In genomic region chr11:61851195-61851594, GRCm38 (mm10) we compare ENCODE assay signal across 16 mouse cellular contexts. TPM values are rescaled to one million over a fixed set of nuclear protein-coding genes. Genes with fewer than 3 reads are reported as not detected.
DNase-seq lines count a peak whose midpoint lies in the region; ATAC-seq and TF ChIP-seq lines count a peak whose summit lies in the region.
"Had no signal": no experiment of that assay in that cellular context is flagged by ENCODE, and none has a peak within 500 bp of the region (broad histone marks: within the 10 kb centered on the region; RNA-seq: fewer than 3 reads in every experiment).

No protein-coding gene starts in this region.

- peak; percentile 19; the same call in 1 of the 2 replicates for TF ChIP-seq CTCF in heart, adult 2 months (IDR thresholded peaks at IDR 0.05)
- TF ChIP-seq CTCF in liver, postnatal 0 days (IDR thresholded peaks at IDR 0.05; ENCODE audit: low read depth), result 0 out of 2 replicates have a peak, but pooled peaks have one; percentile 4
- peak in 2 of 3 experiments; percentile 20 to 33; a peak in 2 of 6 replicates for TF ChIP-seq CTCF in MEL (IDR thresholded peaks at IDR 0.05 in 2 of 3, conservative IDR thresholded peaks at IDR 0.05 in 1 of 3; ENCODE audit: control insufficient read depth in 1 of 3, insufficient read depth in 1 of 3, low read depth in 2 of 3, low read length in 3 of 3, poor library complexity in 1 of 3, severe bottlenecking in 1 of 3)

- TF ChIP-seq RAD21 in MEL (IDR thresholded peaks at IDR 0.05; ENCODE audit: low read depth, low read length), result peak; percentile 21

- no peak overlapping the region for H3K4me3 ChIP-seq in heart, adult 2 months
- H3K4me3 ChIP-seq in heart, embryonic 10.5 days, result no peak overlapping the region
- no peak overlapping the region for H3K4me3 ChIP-seq in liver, postnatal 0 days (ENCODE audit: low read depth, low read length)
- H3K4me3 ChIP-seq in MEL (ENCODE audit: control insufficient read depth in 1 of 2, insufficient read depth in 1 of 2, low read depth in 2 of 2, low read length in 2 of 2), result no peak overlapping the region
- H3K4me3 ChIP-seq: embryonic facial prominence, embryonic 15.5 days; hindbrain, embryonic 13.5 days; left cerebral cortex, adult 2 months; stomach, embryonic 15.5 days had no signal

- intact Hi-C loops in heart, adult 2 months (cut with DNase I), result no loop called here

- no peak overlapping the region for H3K27ac ChIP-seq in heart, adult 2 months
- no peak overlapping the region for H3K27ac ChIP-seq in heart, embryonic 10.5 days
- H3K27ac ChIP-seq in liver, postnatal 0 days (ENCODE audit: low read depth), result no peak overlapping the region
- H3K27ac ChIP-seq in MEL (ENCODE audit: control insufficient read depth, low read depth, low read length), result no peak overlapping the region
- H3K27ac ChIP-seq: embryonic facial prominence, embryonic 15.5 days; hindbrain, embryonic 13.5 days; left cerebral cortex, adult 2 months; macrophage; stomach, embryonic 15.5 days had no signal

- no peak for TF ChIP-seq EP300 in heart, adult 2 months (IDR thresholded peaks at IDR 0.05; ENCODE audit: insufficient read depth, low read depth, low read length)
- no peak for TF ChIP-seq EP300 in liver, postnatal 0 days (IDR thresholded peaks at IDR 0.05; ENCODE audit: low read depth)
- peak; percentile 59 to 63; a peak in 1 of 4 replicates for TF ChIP-seq EP300 in MEL (IDR thresholded peaks at IDR 0.05; ENCODE audit: low read depth in 1 of 2, low read length in 2 of 2)

- DNase-seq in heart, adult 2 months, result no peak
- DNase-seq in heart, embryonic 10.5 days (ENCODE audit: low spot score), result no peak
- DNase-seq in liver, postnatal 0 days, result no peak
- DNase-seq in liver (no peak), MEL (ENCODE audit: low read depth, low spot score) (peak; percentile 60)
- peak; percentile 22 to 31 for DNase-seq in thymus, postnatal 36 days
- DNase-seq in yolk sac, embryonic 10.5 days (ENCODE audit: low spot score), result no peak
- DNase-seq: cerebellum, adult 18-20 months; gastrocnemius, postnatal 10 days had no signal

- 84% methylated on average over 3 of the region's 3 CpGs for WGBS in heart, adult 2 months
- WGBS in heart, embryonic 10.5 days, result 80% methylated on average over 3 of the region's 3 CpGs
- WGBS in liver, postnatal 0 days (ENCODE audit: insufficient replicate concordance), result 58% methylated on average over 3 of the region's 3 CpGs

- peaks cover 9% of the 10 kb centered on the region for H3K36me3 ChIP-seq in heart, adult 2 months (ENCODE audit: control insufficient read depth, insufficient read depth, low read length)
- peaks cover 3% of the 10 kb centered on the region; the same call in 1 of the 2 replicates for H3K36me3 ChIP-seq in heart, embryonic 10.5 days
- no peaks in the 10 kb centered on the region; the same call in 1 of the 2 replicates for H3K36me3 ChIP-seq in liver, postnatal 0 days (replicated peaks; ENCODE audit: insufficient read depth, low read length)
- peaks cover 0 to 14% of the 10 kb centered on the region in 2 experiments; a peak in 2 of 4 replicates for H3K36me3 ChIP-seq in MEL (ENCODE audit: control insufficient read depth in 1 of 2, insufficient read depth in 2 of 2, low read length in 2 of 2)
- H3K36me3 ChIP-seq: stomach, embryonic 15.5 days had no signal

- H3K79me2 ChIP-seq in heart, adult 2 months (replicated peaks; ENCODE audit: control insufficient read depth, insufficient read depth, low read length), result no peaks in the 10 kb centered on the region
- peaks cover 5% of the 10 kb centered on the region; the same call in 1 of the 2 replicates for H3K79me2 ChIP-seq in MEL (ENCODE audit: control insufficient read depth, insufficient read depth, low read length, poor library complexity)

- H3K4me1 ChIP-seq in heart, adult 2 months (ENCODE audit: control insufficient read depth, insufficient read depth, low read length), result peaks cover 10% of the 10 kb centered on the region
- H3K4me1 ChIP-seq in heart, embryonic 10.5 days, result 0 out of 2 replicates have a peak, but pooled peaks cover 4% of the 10 kb centered on the region
- peaks cover 12% of the 10 kb centered on the region for H3K4me1 ChIP-seq in liver, postnatal 0 days (ENCODE audit: insufficient read depth)
- peaks cover 0 to 15% of the 10 kb centered on the region in 2 experiments; a peak in 3 of 4 replicates for H3K4me1 ChIP-seq in MEL (ENCODE audit: control insufficient read depth in 1 of 2, insufficient read depth in 2 of 2, low read length in 2 of 2)
- H3K4me1 ChIP-seq: embryonic facial prominence, embryonic 15.5 days; stomach, embryonic 15.5 days had no signal

- no peaks in the 10 kb centered on the region for H3K27me3 ChIP-seq in heart, adult 2 months (ENCODE audit: control insufficient read depth, insufficient read depth, low read length)
- H3K27me3 ChIP-seq in heart, embryonic 10.5 days (ENCODE audit: insufficient read depth, poor library complexity, severe bottlenecking), result no peaks in the 10 kb centered on the region
- H3K27me3 ChIP-seq in liver, postnatal 0 days (ENCODE audit: insufficient read depth, low read length), result no peaks in the 10 kb centered on the region
- H3K27me3 ChIP-seq in MEL (ENCODE audit: control insufficient read depth in 1 of 2, insufficient read depth in 2 of 2, low read length in 2 of 2), result no peaks in the 10 kb centered on the region
- H3K27me3 ChIP-seq: embryonic facial prominence, embryonic 15.5 days; hindbrain, embryonic 13.5 days; stomach, embryonic 15.5 days had no signal

- H3K9me3 ChIP-seq in heart, embryonic 10.5 days, result no peaks in the 10 kb centered on the region
- H3K9me3 ChIP-seq in liver, postnatal 0 days (ENCODE audit: low read length), result no peaks in the 10 kb centered on the region
- H3K9me3 ChIP-seq in MEL (replicated peaks; ENCODE audit: insufficient read depth, low read length), result no peaks in the 10 kb centered on the region
- H3K9me3 ChIP-seq: embryonic facial prominence, embryonic 15.5 days; hindbrain, embryonic 13.5 days; stomach, embryonic 15.5 days had no signal

- no peak for TF ChIP-seq POLR2A in heart, adult 2 months (IDR thresholded peaks at IDR 0.05; ENCODE audit: insufficient read depth, low read depth, low read length)
- TF ChIP-seq POLR2A in MEL (IDR thresholded peaks at IDR 0.05; ENCODE audit: control insufficient read depth in 1 of 2, insufficient read depth in 1 of 2, low read depth in 1 of 2, low read length in 2 of 2, poor library complexity in 1 of 2), result no peak

- no peak for ATAC-seq in liver, postnatal 0 days
- ATAC-seq: forebrain, embryonic 16.5 days; lung, postnatal 0 days had no signal

- H3K4me2 ChIP-seq in liver, postnatal 0 days (ENCODE audit: low read depth, low read length), result no peak overlapping the region
- H3K4me2 ChIP-seq: embryonic facial prominence, embryonic 15.5 days; hindbrain, embryonic 13.5 days; stomach, embryonic 15.5 days had no signal

- H3K9ac ChIP-seq in heart, adult 2 months (ENCODE audit: low read depth, low read length), result no peak overlapping the region
- no peak overlapping the region for H3K9ac ChIP-seq in liver, postnatal 0 days (replicated peaks)
- H3K9ac ChIP-seq in MEL (ENCODE audit: control insufficient read depth, low read depth, low read length, poor library complexity, severe bottlenecking), result no peak overlapping the region
- H3K9ac ChIP-seq: embryonic facial prominence, embryonic 15.5 days; hindbrain, embryonic 13.5 days; stomach, embryonic 15.5 days had no signal

TF ChIP-seq in MEL, 35 proteins besides CTCF, POLR2A, EP300 and RAD21 (continues in another document):
- TF ChIP-seq MAZ (IDR thresholded peaks at IDR 0.05; ENCODE audit: low read depth, low read length) (no peak), TBP (IDR thresholded peaks at IDR 0.05; ENCODE audit: low read depth, low read length) (no peak), ZMIZ1 (IDR thresholded peaks at IDR 0.05; ENCODE audit: low read depth, low read length) (no peak), MYC (IDR thresholded peaks at IDR 0.05; ENCODE audit: low read depth, low read length) (peak; percentile 54; the same call in 1 of the 2 replicates), CHD2 (IDR thresholded peaks at IDR 0.05; ENCODE audit: low read length) (no peak), ZKSCAN1 (IDR thresholded peaks at IDR 0.05; ENCODE audit: low read depth, low read length) (no peak), POLR2AphosphoS2 (IDR thresholded peaks at IDR 0.05; ENCODE audit: low read length) (no peak), TCF12 (IDR thresholded peaks at IDR 0.05; ENCODE audit: low read depth, low read length) (peak; percentile 50; the same call in 1 of the 2 replicates), ETS1 (IDR thresholded peaks at IDR 0.05; ENCODE audit: low read depth, low read length) (peak; percentile 78), ZNF384 (IDR thresholded peaks at IDR 0.05; ENCODE audit: low read depth, low read length) (no peak), MAX (IDR thresholded peaks at IDR 0.05; ENCODE audit: low read length) (peak; percentile 75; the same call in 1 of the 2 replicates), MYB (IDR thresholded peaks at IDR 0.05; ENCODE audit: low read depth, low read length) (no peak), SMC3 (IDR thresholded peaks at IDR 0.05; ENCODE audit: low read depth, low read length) (peak; percentile 30; the same call in 1 of the 2 replicates), HCFC1 (IDR thresholded peaks at IDR 0.05; ENCODE audit: low read depth, low read length) (0 out of 2 replicates have a peak, but pooled peaks have one; percentile 27), JUND (IDR thresholded peaks at IDR 0.05; ENCODE audit: low read depth, low read length) (no peak), GATA1 (IDR thresholded peaks at IDR 0.05; ENCODE audit: low read depth, low read length) (peak; percentile 82), RCOR1 (IDR thresholded peaks at IDR 0.05; ENCODE audit: low read depth, low read length) (peak; percentile 51), BHLHE40 (IDR thresholded peaks at IDR 0.05; ENCODE audit: borderline replicate concordance, low read depth, low read length) (peak; percentile 51; the same call in 1 of the 2 replicates), MXI1 (IDR thresholded peaks at IDR 0.05; ENCODE audit: low read depth, low read length) (peak; percentile 91), NRF1 (IDR thresholded peaks at IDR 0.05; ENCODE audit: insufficient read depth, low read depth, low read length, poor library complexity, severe bottlenecking) (no peak), E2F4 (IDR thresholded peaks at IDR 0.05; ENCODE audit: borderline replicate concordance, low read depth, low read length) (no peak), POLR2AphosphoS5 (IDR thresholded peaks at IDR 0.05; ENCODE audit: borderline replicate concordance, low read depth, low read length) (no peak)

RNA-seq across cellular contexts. Expression of gene Ulk2, which starts 3.7 kb away (rescaled TPM):
- total RNA-seq in heart, adult 2 months (2021), result 10 to 100 TPM; 47.1 to 53.7 TPM
- 65.4 and 93.3 TPM in 2 replicates for polyA plus RNA-seq in heart, adult 2 months (2012; rRNA removed)
- polyA plus RNA-seq in heart, embryonic 10.5 days (2016; fragmentation: Nextera tagmentation; extraction: Ambion mirVana), result 9.8 and 11.5 TPM in 2 replicates
- 4.8 and 4.9 TPM in 2 replicates for polyA plus RNA-seq in liver, postnatal 0 days (2015; fragmentation: Nextera tagmentation; extraction: Ambion mirVana)
- 7.2 and 9.4 TPM in 2 replicates for total RNA-seq in MEL (2012; rRNA removed)
- 10 to 100 TPM in 1 of 2 experiments, not detected in 1; 10.3 TPM for polyA plus RNA-seq in MEL (2012; ENCODE audit: insufficient read depth in 1 of 2, insufficient read length in 2 of 2, low read depth in 1 of 2, low replicate concordance in 2 of 2, missing spikeins in 1 of 2)

Comparison
In these comparisons a context has a peak if more than half of its experiments do, and no peak if none do; other contexts are left out.
1. DNase-seq: peak in MEL (single experiment) and thymus, postnatal 36 days (2 of 2); none in heart, adult 2 months (0 of 2), heart, embryonic 10.5 days (single experiment), liver, postnatal 0 days (single experiment), liver (single experiment) and yolk sac, embryonic 10.5 days (single experiment).
2. Peak in every context shown above with its lines, with median percentiles within 50 percentile points of each other: CTCF ChIP-seq.